Mouse (Mus musculus): Measurements from ENCODE around the gene Pfdn2. TPM values are rescaled to one million over a fixed set of nuclear protein-coding genes. Genes with fewer than 3 reads are reported as not detected.

Gene Pfdn2
- polyA plus RNA-seq (2015; fragmentation: Illumina TruSeq; extraction: RNeasy Lipid Tissue Mini Kit (QIAGEN cat#74804); ENCODE audit: low read depth, low replicate concordance), result 221 TPM

DNA sequence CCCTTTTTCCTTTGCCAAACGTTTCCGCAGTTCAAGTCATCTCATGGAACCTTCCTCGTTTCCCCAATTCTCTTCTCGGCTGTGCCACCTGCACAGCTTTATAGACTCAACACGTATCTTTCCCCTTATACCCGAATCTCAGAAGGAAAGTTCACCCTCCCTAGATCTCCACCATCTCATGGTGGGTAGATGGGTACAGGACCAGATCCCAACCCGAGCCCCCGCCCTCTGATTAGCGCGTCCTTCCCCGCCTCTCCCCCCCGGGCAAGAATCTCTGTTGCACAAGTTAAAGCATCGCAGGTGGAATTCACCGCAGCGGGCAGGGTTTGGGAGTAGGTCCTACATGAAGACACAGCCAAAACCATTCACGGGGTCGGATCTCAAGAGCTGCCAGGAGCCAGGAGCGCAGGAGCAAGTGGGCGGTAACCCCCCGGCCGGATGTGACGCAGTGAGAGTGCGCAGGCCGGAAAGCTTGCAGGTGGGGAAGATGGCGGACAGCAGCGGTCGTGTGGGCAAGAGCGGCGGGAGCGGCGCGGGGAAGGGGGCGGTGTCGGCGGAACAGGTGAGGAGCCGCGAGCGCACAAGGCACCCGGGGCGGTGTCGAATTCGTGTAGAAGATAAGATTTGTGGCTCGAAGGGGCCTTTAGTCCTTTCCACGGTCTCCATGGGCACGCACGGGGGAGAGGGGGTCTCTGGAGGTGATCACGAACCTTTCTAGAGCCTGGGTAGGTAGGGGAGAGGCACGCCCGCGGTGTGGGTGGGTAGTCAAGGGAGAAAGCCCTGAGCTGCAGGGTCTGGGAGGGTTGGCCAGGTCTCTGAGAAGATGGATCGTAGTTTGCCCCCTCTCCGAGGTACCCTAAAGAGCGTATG lies at the start of gene Pfdn2, which contains the start of gene Nit1:
Gene Pfdn2 (plus strand): TSS at position 446 of the 870 bp plus-strand sequence.
Gene Nit1 (minus strand): TSS at position 422 of the 870 bp plus-strand sequence.

DNA sequence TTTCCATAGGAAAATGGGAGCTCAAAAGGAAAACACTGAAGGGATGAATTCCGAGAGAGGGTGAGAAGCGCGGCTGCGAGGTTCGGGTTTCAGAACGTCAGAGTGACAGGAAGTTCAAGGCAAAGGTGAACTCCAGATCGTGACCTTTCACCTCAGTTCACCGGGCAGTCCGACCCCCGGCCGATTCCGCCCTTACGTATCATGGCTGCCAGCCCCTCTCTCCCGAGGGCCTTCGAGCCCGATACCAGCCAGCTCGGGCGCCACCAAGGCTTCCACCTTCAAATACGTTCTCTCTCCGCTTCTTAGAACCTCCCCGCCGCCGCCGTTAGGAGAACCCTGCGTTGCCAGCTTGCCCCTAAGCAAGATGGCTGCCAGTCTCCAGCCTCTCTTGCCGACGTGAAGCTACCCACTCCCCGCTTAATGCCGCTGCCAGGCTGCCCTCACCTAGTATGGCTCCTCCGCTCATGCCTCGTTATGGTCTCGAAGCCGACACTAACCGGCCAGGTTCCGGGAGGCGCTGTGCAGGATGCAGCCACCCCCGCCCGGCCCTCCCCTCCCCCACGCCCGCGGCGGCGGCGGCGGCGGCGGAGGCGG lies 16.5 kb upstream of the Pfdn2 start, which contains the start of gene Dedd:
Gene Dedd (plus strand): TSS at position 307 of the 594 bp plus-strand sequence.

GRCm38 (mm10) chr1:171360656-171361055 lies 15.2 kb downstream of the Pfdn2 start, which contains the start of gene Klhdc9:
TSS of gene Klhdc9 (minus strand) at chr1:171360798.

DNA sequence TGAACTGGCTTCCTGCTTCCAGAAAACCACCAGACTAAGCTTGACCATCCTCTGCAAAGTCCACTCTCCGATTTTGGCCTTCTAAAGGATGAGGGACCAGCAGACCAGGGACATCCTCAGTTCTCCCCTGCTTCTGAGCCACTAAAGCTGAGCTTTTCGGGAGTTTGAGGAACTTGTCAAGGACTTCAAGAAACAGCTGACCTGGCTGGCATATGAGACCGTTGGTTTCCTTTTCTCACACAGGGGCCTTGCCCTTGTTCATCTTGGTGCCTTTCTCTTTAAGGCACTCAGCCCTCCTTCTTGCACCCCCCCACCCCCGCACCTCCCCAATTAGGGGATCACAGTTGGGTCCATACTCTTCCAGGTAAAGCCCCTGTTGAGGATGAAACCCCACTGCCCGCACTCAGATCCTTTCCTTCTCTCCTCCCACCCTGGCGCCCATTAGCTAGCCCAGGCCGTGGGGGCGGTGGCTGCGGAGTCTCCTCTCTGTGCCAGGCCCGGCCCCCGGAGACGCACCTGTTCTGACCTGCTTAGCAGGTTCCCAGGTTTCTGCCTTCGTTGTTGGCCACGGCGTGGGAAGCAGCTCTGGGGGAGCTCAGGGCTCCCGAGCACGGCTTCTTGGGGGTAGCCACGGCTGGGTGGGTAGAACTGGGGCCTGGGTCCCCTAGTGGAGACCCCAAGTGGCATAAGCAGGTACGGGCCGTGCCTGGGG lies 24.5 kb downstream of the Pfdn2 start, which contains the start of gene Nectin4:
Gene Nectin4 (plus strand): TSS at position 255 of the 712 bp plus-strand sequence.

DNA sequence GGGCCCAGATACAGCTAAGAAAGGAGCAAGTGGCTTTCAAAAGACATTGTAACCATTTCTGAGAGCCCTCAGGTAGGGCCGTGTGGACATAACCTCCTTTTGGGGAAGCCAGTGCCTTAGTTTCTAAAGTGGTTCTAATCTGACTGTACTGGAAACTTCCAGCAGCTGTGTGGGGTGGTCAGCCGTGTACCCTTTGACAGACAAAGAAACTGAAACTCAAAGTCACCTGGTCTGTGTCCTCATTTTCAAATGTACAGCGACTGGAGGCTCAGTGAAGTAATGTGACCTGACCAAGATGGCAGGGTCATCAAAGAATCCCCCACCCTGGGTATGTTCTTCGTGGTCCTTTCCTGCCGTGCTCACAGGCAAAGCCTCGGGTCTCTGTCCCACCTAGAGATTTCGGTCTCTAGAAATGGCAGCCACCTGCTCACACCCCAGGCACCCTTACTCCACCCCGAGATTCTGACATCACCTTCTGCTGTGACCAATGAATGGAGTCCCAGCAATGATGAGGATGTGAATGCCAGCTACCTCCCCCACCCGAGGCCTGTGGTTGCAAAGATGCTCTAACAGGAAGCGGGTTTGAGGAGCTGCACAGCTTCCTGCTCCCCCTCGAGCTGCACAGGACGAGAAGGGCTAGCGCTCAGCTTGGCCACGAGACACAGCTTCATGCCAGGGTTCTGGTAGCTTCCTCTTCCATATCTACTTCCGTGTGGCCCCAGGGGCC lies 43.1 kb downstream of the Pfdn2 start, which contains the start of gene Arhgap30:
Gene Arhgap30 (plus strand): TSS at position 579 of the 727 bp plus-strand sequence.

Other genes with a start within 250 kb of the Pfdn2 start
- 5.5 TPM for gene Cfap126, start 231.8 kb upstream of the Pfdn2 start, polyA plus RNA-seq (2015; fragmentation: Illumina TruSeq; extraction: RNeasy Lipid Tissue Mini Kit (QIAGEN cat#74804); ENCODE audit: low read depth, low replicate concordance)
- gene Sdhc, start 195.1 kb upstream of the Pfdn2 start, polyA plus RNA-seq (2015; fragmentation: Illumina TruSeq; extraction: RNeasy Lipid Tissue Mini Kit (QIAGEN cat#74804); ENCODE audit: low read depth, low replicate concordance), result 136 TPM
- not detected for gene Mpz, start 195.0 kb upstream of the Pfdn2 start, polyA plus RNA-seq (2015; fragmentation: Illumina TruSeq; extraction: RNeasy Lipid Tissue Mini Kit (QIAGEN cat#74804); ENCODE audit: low read depth, low replicate concordance)
- 282 TPM for gene Pcp4l1, start 149.4 kb upstream of the Pfdn2 start, polyA plus RNA-seq (2015; fragmentation: Illumina TruSeq; extraction: RNeasy Lipid Tissue Mini Kit (QIAGEN cat#74804); ENCODE audit: low read depth, low replicate concordance)
- 0.48 TPM for gene Nr1i3, start 131.7 kb upstream of the Pfdn2 start, polyA plus RNA-seq (2015; fragmentation: Illumina TruSeq; extraction: RNeasy Lipid Tissue Mini Kit (QIAGEN cat#74804); ENCODE audit: low read depth, low replicate concordance)
- gene Tomm40l, start 123.2 kb upstream of the Pfdn2 start, polyA plus RNA-seq (2015; fragmentation: Illumina TruSeq; extraction: RNeasy Lipid Tissue Mini Kit (QIAGEN cat#74804); ENCODE audit: low read depth, low replicate concordance), result 118 TPM
- gene Apoa2, start 120.6 kb upstream of the Pfdn2 start, polyA plus RNA-seq (2015; fragmentation: Illumina TruSeq; extraction: RNeasy Lipid Tissue Mini Kit (QIAGEN cat#74804); ENCODE audit: low read depth, low replicate concordance), result 6.9 TPM
- gene Fcer1g, start 111.3 kb upstream of the Pfdn2 start, polyA plus RNA-seq (2015; fragmentation: Illumina TruSeq; extraction: RNeasy Lipid Tissue Mini Kit (QIAGEN cat#74804); ENCODE audit: low read depth, low replicate concordance), result 35.4 TPM
- 15.3 TPM for gene Adamts4, start 95.2 kb upstream of the Pfdn2 start, polyA plus RNA-seq (2015; fragmentation: Illumina TruSeq; extraction: RNeasy Lipid Tissue Mini Kit (QIAGEN cat#74804); ENCODE audit: low read depth, low replicate concordance)
- 322 TPM for gene Ndufs2, start 94.3 kb upstream of the Pfdn2 start, polyA plus RNA-seq (2015; fragmentation: Illumina TruSeq; extraction: RNeasy Lipid Tissue Mini Kit (QIAGEN cat#74804); ENCODE audit: low read depth, low replicate concordance)
- gene B4galt3, start 75.3 kb upstream of the Pfdn2 start, polyA plus RNA-seq (2015; fragmentation: Illumina TruSeq; extraction: RNeasy Lipid Tissue Mini Kit (QIAGEN cat#74804); ENCODE audit: low read depth, low replicate concordance), result 44.0 TPM
- 35.3 TPM for gene Ppox, start 64.5 kb upstream of the Pfdn2 start, polyA plus RNA-seq (2015; fragmentation: Illumina TruSeq; extraction: RNeasy Lipid Tissue Mini Kit (QIAGEN cat#74804); ENCODE audit: low read depth, low replicate concordance)
- 47.5 TPM for gene Usp21, start 57.7 kb upstream of the Pfdn2 start, polyA plus RNA-seq (2015; fragmentation: Illumina TruSeq; extraction: RNeasy Lipid Tissue Mini Kit (QIAGEN cat#74804); ENCODE audit: low read depth, low replicate concordance)
- gene Ufc1, start 50.6 kb upstream of the Pfdn2 start, polyA plus RNA-seq (2015; fragmentation: Illumina TruSeq; extraction: RNeasy Lipid Tissue Mini Kit (QIAGEN cat#74804); ENCODE audit: low read depth, low replicate concordance), result 187 TPM
- 42.7 TPM for gene Dedd, start 16.5 kb upstream of the Pfdn2 start, polyA plus RNA-seq (2015; fragmentation: Illumina TruSeq; extraction: RNeasy Lipid Tissue Mini Kit (QIAGEN cat#74804); ENCODE audit: low read depth, low replicate concordance)
- 59.9 TPM for gene Nit1, start within 50 bp of the Pfdn2 start, polyA plus RNA-seq (2015; fragmentation: Illumina TruSeq; extraction: RNeasy Lipid Tissue Mini Kit (QIAGEN cat#74804); ENCODE audit: low read depth, low replicate concordance)
- 5.8 TPM for gene Klhdc9, start 15.1 kb downstream of the Pfdn2 start, polyA plus RNA-seq (2015; fragmentation: Illumina TruSeq; extraction: RNeasy Lipid Tissue Mini Kit (QIAGEN cat#74804); ENCODE audit: low read depth, low replicate concordance)
- 4.8 TPM for gene Nectin4, start 24.4 kb downstream of the Pfdn2 start, polyA plus RNA-seq (2015; fragmentation: Illumina TruSeq; extraction: RNeasy Lipid Tissue Mini Kit (QIAGEN cat#74804); ENCODE audit: low read depth, low replicate concordance)
- gene Arhgap30, start 43.3 kb downstream of the Pfdn2 start, polyA plus RNA-seq (2015; fragmentation: Illumina TruSeq; extraction: RNeasy Lipid Tissue Mini Kit (QIAGEN cat#74804); ENCODE audit: low read depth, low replicate concordance), result 2.2 TPM
- gene Usf1, start 65.6 kb downstream of the Pfdn2 start, polyA plus RNA-seq (2015; fragmentation: Illumina TruSeq; extraction: RNeasy Lipid Tissue Mini Kit (QIAGEN cat#74804); ENCODE audit: low read depth, low replicate concordance), result 125 TPM
- gene Tstd1, start 73.2 kb downstream of the Pfdn2 start, polyA plus RNA-seq (2015; fragmentation: Illumina TruSeq; extraction: RNeasy Lipid Tissue Mini Kit (QIAGEN cat#74804); ENCODE audit: low read depth, low replicate concordance), result not detected
- 10.4 TPM for gene F11r, start 91.9 kb downstream of the Pfdn2 start, polyA plus RNA-seq (2015; fragmentation: Illumina TruSeq; extraction: RNeasy Lipid Tissue Mini Kit (QIAGEN cat#74804); ENCODE audit: low read depth, low replicate concordance)
- 6.3 TPM for gene Alyref2, start 157.8 kb downstream of the Pfdn2 start, polyA plus RNA-seq (2015; fragmentation: Illumina TruSeq; extraction: RNeasy Lipid Tissue Mini Kit (QIAGEN cat#74804); ENCODE audit: low read depth, low replicate concordance)
- not detected for gene Itln1, start 189.6 kb downstream of the Pfdn2 start, polyA plus RNA-seq (2015; fragmentation: Illumina TruSeq; extraction: RNeasy Lipid Tissue Mini Kit (QIAGEN cat#74804); ENCODE audit: low read depth, low replicate concordance)
- gene Cd244a, start 213.5 kb downstream of the Pfdn2 start, polyA plus RNA-seq (2015; fragmentation: Illumina TruSeq; extraction: RNeasy Lipid Tissue Mini Kit (QIAGEN cat#74804); ENCODE audit: low read depth, low replicate concordance), result not detected

All from brain, adult 10 weeks (tissue).